Mouse (Mus musculus) forebrain, embryonic 13.5 days (tissue): Measurements from ENCODE around the gene Tmem135. TPM values are rescaled to one million over a fixed set of nuclear protein-coding genes. Genes with fewer than 3 reads are reported as not detected.

Source experiments
- ATAC-seq: fragments of 200-750 bp; cut with Nextera tagmentation; 2 replicates; pipeline ENCODE4 v1.8.0; 2017
- H3K27ac ChIP-seq: fragments of 300-500 bp; sonication (generic); 2 replicates; pipeline ENCODE4 v1.5.1; 2015; ENCODE audit warnings: inconsistent platforms, mild to moderate bottlenecking, moderate library complexity
- H3K27me3 ChIP-seq: fragments of 300-500 bp; sonication (generic); 2 replicates; pipeline ENCODE4 v1.6.1; 2015; ENCODE audit warnings: mild to moderate bottlenecking, inconsistent platforms
- H3K36me3 ChIP-seq: fragments of 300-500 bp; sonication (generic); 2 replicates; pipeline ENCODE4 v1.6.1; 2015; ENCODE audit warnings: mild to moderate bottlenecking, inconsistent platforms; ENCODE audit not compliant: poor library complexity, severe bottlenecking
- H3K4me1 ChIP-seq: fragments of 300-500 bp; sonication (generic); 2 replicates; pipeline ENCODE4 v1.6.1; 2015; ENCODE audit warnings: inconsistent platforms
- H3K4me2 ChIP-seq: fragments of 300-500 bp; sonication (generic); 2 replicates; pipeline ENCODE4 v1.6.1; 2015; ENCODE audit warnings: inconsistent platforms, mild to moderate bottlenecking, moderate library complexity
- H3K4me3 ChIP-seq: fragments of 300-500 bp; sonication (generic); 2 replicates; pipeline ENCODE4 v1.5.1; 2015; ENCODE audit warnings: mild to moderate bottlenecking, inconsistent platforms
- H3K9ac ChIP-seq: fragments of 300-500 bp; sonication (generic); 2 replicates; pipeline ENCODE4 v1.6.1; 2015; ENCODE audit warnings: mild to moderate bottlenecking, inconsistent platforms
- H3K9me3 ChIP-seq: fragments of 300-500 bp; sonication (generic); replicated peaks from 2 replicates; pipeline ENCODE4 v1.6.1; 2016; ENCODE audit warnings: inconsistent platforms
- WGBS: fragments of 180-500 bp; shearing (Covaris S2); methylation state at CpG from one replicate; pipeline ENCODE4 v1.1.7; 2015; 5-methylcytosine and 5-hydroxymethylcytosine counted together
- polyA plus RNA-seq: library from polyadenylated mRNA; unstranded; fragments of >200 nt; fragmentation: Nextera tagmentation; extraction: Ambion mirVana; gene quantifications from 2 replicates; pipeline ENCODE4 v1.2.1, GENCODE M21; 2015

Tmem135 gene
- polyA plus RNA-seq, result 18.3 and 19.0 TPM in 2 replicates

DNA sequence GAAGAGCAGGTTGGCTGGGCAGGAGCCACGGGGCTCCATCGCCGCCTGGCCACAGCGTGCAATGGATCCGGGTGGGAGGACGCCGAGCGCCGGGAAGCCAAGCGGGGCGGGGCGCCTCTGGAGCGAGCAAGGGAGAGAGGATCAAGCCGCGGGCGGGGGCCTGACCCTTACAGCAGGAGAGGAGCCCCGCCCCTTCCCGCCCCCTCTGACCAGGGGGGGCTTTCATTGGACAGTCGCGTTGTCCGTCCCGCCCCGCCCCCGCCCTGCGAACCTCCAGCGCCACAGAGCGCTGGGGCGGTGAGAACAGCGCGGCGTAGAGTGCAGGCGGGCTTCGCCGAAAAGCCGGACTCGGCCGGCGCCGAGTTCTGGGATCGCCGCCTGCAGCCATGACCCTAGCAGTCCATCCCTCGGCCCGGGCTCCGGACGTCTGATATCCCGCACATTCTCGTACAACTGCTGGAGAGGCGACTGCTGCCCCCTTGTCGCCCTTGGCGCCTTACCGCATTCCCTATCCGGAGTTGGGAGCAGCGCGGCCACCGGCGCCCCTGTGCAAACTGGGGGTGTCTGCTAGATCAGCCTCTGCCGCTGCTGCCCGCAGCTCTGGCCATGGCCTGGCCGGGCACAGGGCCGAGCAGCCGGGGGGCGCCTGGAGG, at the start of gene Tmem135, which contains the start of gene Fzd4:
Gene Tmem135, minus strand, starts transcription at position 142 of the 653 bp plus-strand sequence.
Gene Fzd4, plus strand, starts transcription at position 275 of the 653 bp plus-strand sequence.
- no peaks in the 10 kb centered on the region for H3K9me3 ChIP-seq
- 0 out of 2 replicates have a peak, but pooled peaks cover 3% of the 10 kb centered on the region for H3K36me3 ChIP-seq
- under 1% methylated on average over 60 of the region's 62 CpGs for WGBS
- H3K4me3 ChIP-seq, result peak within 1 kb of the TSS; percentile 66
- H3K27me3 ChIP-seq, result peaks cover 31% of the 10 kb centered on the region
- peak within 1 kb of the TSS; percentile 48 for H3K27ac ChIP-seq
- ATAC-seq, result peak; percentile 95
- peak within 1 kb of the TSS; percentile 99 for H3K4me2 ChIP-seq
- H3K9ac ChIP-seq, result peak within 1 kb of the TSS; percentile 77
- peaks cover 37% of the 10 kb centered on the region for H3K4me1 ChIP-seq

DNA sequence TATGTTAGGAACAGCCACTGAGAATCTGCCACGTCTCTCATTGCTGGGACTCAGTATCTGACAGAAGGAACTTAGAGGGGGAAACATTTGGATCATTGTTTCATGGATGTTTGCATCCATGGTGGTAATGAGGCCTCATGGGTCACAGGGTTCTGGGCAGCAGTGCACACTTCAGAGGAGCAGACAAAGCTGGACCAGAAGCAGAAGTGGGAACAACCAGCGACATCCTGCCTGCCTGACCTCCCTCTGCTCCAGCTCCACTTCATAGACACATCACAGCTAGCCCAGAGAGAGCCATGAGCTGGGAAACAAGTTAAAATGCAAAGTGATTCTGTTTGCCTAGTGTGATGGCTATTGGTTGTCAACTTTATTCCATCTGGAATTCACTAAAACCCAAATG, 46.3 kb upstream of the Tmem135 start:
- Histone ChIP-seq H3K9ac (no peak overlapping the region), H3K4me2 (no peak overlapping the region), H3K27me3 (no peaks in the 10 kb centered on the region), H3K36me3 (no peaks in the 10 kb centered on the region), H3K9me3 (no peaks in the 10 kb centered on the region), H3K4me3 (no peak overlapping the region), H3K27ac (no peak overlapping the region), H3K4me1 (no peaks in the 10 kb centered on the region)
- WGBS, result 68% methylated on average over 2 of the region's 2 CpGs
- no peak for ATAC-seq

GRCm38 (mm10) chr7:89445137-89445536, 41.1 kb upstream of the Tmem135 start:
- Histone ChIP-seq H3K4me1 (no peaks in the 10 kb centered on the region), H3K27ac (no peak overlapping the region), H3K4me2 (no peak overlapping the region), H3K9ac (no peak overlapping the region), H3K9me3 (no peaks in the 10 kb centered on the region), H3K27me3 (no peaks in the 10 kb centered on the region), H3K4me3 (no peak overlapping the region), H3K36me3 (no peaks in the 10 kb centered on the region)
- no peak for ATAC-seq
- WGBS, result 94% methylated on average over 4 of the region's 4 CpGs

- no peaks in the 10 kb centered on the region for H3K27me3 ChIP-seq
- no peak overlapping the region for H3K27ac ChIP-seq
- WGBS, result 69% methylated on average over 4 of the region's 4 CpGs
- no peak overlapping the region for H3K9ac ChIP-seq
- no peak overlapping the region for H3K4me3 ChIP-seq
- H3K4me1 ChIP-seq, result no peaks in the 10 kb centered on the region
- H3K36me3 ChIP-seq, result no peaks in the 10 kb centered on the region
- no peak overlapping the region for H3K4me2 ChIP-seq
- ATAC-seq, result no peak
- no peaks in the 10 kb centered on the region for H3K9me3 ChIP-seq
Measured at GRCm38 (mm10) chr7:89442242-89442641, 38.2 kb upstream of the Tmem135 start.

DNA sequence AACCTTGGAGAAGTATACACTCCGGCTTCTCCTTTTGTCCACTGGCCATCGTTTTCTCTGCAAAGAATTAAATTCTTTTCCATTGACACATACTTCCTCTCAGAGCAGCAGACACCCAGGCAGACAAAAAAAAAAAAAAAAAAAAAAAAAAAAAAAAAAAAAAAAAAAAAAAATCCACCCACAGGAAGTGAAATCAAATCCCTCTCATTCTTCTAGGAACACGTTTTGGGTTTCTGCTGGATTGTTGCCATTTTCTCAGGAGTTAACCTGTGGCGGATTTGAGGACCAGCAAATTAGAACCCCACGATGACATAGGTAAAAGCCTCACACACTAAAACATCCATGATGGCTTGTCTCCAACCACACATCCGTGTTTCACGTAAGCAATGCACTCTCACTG, 37.3 kb upstream of the Tmem135 start:
- Histone ChIP-seq H3K4me3 (no peak overlapping the region), H3K4me2 (no peak overlapping the region), H3K9ac (no peak overlapping the region), H3K36me3 (no peaks in the 10 kb centered on the region), H3K4me1 (no peaks in the 10 kb centered on the region), H3K27me3 (no peaks in the 10 kb centered on the region), H3K9me3 (no peaks in the 10 kb centered on the region), H3K27ac (no peak overlapping the region)
- 76% methylated on average over 7 of the region's 7 CpGs for WGBS
- ATAC-seq, result no peak

GRCm38 (mm10) chr7:89437589-89437988, 33.6 kb upstream of the Tmem135 start:
- Histone ChIP-seq H3K4me2 (no peak overlapping the region), H3K27ac (no peak overlapping the region), H3K9me3 (no peaks in the 10 kb centered on the region), H3K4me3 (no peak overlapping the region), H3K36me3 (no peaks in the 10 kb centered on the region), H3K9ac (no peak overlapping the region), H3K27me3 (no peaks in the 10 kb centered on the region), H3K4me1 (0 out of 2 replicates have a peak, but pooled peaks cover 3% of the 10 kb centered on the region)
- WGBS, result 61% methylated on average over 4 of the region's 4 CpGs
- ATAC-seq, result peak; percentile 57; the same call in 1 of the 2 replicates

GRCm38 (mm10) chr7:89436404-89436803, 32.4 kb upstream of the Tmem135 start:
- Histone ChIP-seq H3K4me3 (no peak overlapping the region), H3K4me1 (0 out of 2 replicates have a peak, but pooled peaks cover 3% of the 10 kb centered on the region), H3K27me3 (no peaks in the 10 kb centered on the region), H3K27ac (no peak overlapping the region), H3K9ac (no peak overlapping the region), H3K4me2 (no peak overlapping the region), H3K36me3 (no peaks in the 10 kb centered on the region), H3K9me3 (no peaks in the 10 kb centered on the region)
- 92% methylated on average over 5 of the region's 5 CpGs for WGBS
- no peak for ATAC-seq

DNA sequence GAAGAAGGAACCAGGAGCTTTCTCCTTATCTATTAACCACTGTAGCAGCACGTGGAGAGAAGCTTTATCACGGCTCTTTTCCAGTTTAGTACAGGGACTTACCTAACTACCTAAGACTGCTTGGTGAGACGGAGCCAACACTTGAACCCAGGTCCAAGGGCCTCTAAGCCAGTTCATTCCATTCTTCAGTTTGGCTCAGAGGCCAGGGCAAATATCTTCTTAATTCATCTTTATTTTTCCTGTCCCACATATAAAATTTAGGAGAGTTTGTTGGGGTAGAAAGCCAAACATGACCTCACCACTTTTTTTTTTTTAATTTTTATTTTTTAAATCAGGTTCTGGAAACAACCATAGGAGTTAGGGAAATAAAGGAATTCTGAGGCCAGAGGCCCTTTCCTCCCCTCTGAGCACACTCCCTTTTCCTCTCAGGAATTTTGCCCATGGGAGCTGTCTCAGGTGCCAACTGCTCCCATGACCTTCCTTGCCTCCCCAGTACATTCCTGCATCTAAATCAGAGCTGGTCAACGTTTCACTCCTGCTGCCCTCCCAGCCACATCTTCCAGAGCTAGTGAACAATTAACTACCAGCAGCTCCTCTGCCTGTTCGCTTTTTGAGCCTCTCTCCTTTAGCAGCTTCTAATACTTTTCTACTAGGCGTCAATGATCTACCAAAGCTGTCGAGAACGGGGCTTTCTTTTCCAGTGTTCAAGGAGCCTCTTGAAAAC, 30.0 kb upstream of the Tmem135 start:
- 67% methylated on average over 8 of the region's 8 CpGs for WGBS
- ATAC-seq, result no peak
- Histone ChIP-seq H3K4me1 (0 out of 2 replicates have a peak, but pooled peaks cover 3% of the 10 kb centered on the region), H3K4me2 (no peak overlapping the region), H3K27me3 (no peaks in the 10 kb centered on the region), H3K36me3 (no peaks in the 10 kb centered on the region), H3K9me3 (no peaks in the 10 kb centered on the region), H3K9ac (no peak overlapping the region), H3K27ac (no peak overlapping the region), H3K4me3 (no peak overlapping the region)

GRCm38 (mm10) chr7:89433193-89433892, 29.3 kb upstream of the Tmem135 start:
- no peak overlapping the region for H3K27ac ChIP-seq
- 0 out of 2 replicates have a peak, but pooled peaks cover 3% of the 10 kb centered on the region for H3K4me1 ChIP-seq
- peak; percentile 84 for ATAC-seq
- no peaks in the 10 kb centered on the region for H3K9me3 ChIP-seq
- H3K9ac ChIP-seq, result no peak overlapping the region
- H3K27me3 ChIP-seq, result no peaks in the 10 kb centered on the region
- H3K4me3 ChIP-seq, result no peak overlapping the region
- no peaks in the 10 kb centered on the region for H3K36me3 ChIP-seq
- WGBS, result 61% methylated on average over 9 of the region's 9 CpGs
- no peak overlapping the region for H3K4me2 ChIP-seq

GRCm38 (mm10) chr7:89431185-89431584, 27.2 kb upstream of the Tmem135 start:
- Histone ChIP-seq H3K4me1 (0 out of 2 replicates have a peak, but pooled peaks cover 3% of the 10 kb centered on the region), H3K9ac (no peak overlapping the region), H3K27ac (no peak overlapping the region), H3K4me2 (no peak overlapping the region), H3K36me3 (no peaks in the 10 kb centered on the region), H3K4me3 (no peak overlapping the region), H3K27me3 (no peaks in the 10 kb centered on the region), H3K9me3 (no peaks in the 10 kb centered on the region)
- 93% methylated on average over 2 of the region's 2 CpGs for WGBS
- no peak for ATAC-seq

- ATAC-seq, result no peak
Measured at GRCm38 (mm10) chr7:89429326-89429725, 25.3 kb upstream of the Tmem135 start.

DNA sequence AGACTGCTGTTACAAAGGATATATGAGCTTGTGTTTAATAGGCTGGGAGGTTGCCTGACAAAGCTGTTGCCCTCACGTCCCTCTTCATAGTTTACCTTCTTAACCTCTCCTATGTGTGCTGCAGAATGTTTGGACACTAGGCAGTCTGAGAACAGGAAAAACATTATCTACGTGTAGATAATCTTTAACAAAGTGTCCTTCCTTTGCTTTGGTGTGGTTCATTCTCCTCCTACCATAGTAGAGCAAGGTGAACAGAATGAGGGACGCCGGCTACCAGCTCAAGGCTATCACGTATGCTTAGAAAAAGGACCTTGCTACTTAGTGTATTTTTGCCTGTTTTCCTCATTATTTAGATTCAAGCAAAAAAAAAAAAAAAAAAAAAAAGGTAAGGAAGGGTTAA, 24.8 kb upstream of the Tmem135 start:
- no peak for ATAC-seq
- WGBS, result 83% methylated on average over 5 of the region's 5 CpGs
- Histone ChIP-seq H3K9me3 (no peaks in the 10 kb centered on the region), H3K4me1 (0 out of 2 replicates have a peak, but pooled peaks cover 3% of the 10 kb centered on the region), H3K4me2 (no peak overlapping the region), H3K27me3 (no peaks in the 10 kb centered on the region), H3K9ac (no peak overlapping the region), H3K4me3 (no peak overlapping the region), H3K27ac (no peak overlapping the region), H3K36me3 (no peaks in the 10 kb centered on the region)

More at GRCm38 (mm10) chr7:89429326-89429725, 25.3 kb upstream of the Tmem135 start:
- H3K27ac ChIP-seq, result no peak overlapping the region
- 0 out of 2 replicates have a peak, but pooled peaks cover 3% of the 10 kb centered on the region for H3K4me1 ChIP-seq
- H3K9ac ChIP-seq, result no peak overlapping the region
- no peaks in the 10 kb centered on the region for H3K9me3 ChIP-seq
- H3K4me3 ChIP-seq, result no peak overlapping the region
- H3K36me3 ChIP-seq, result no peaks in the 10 kb centered on the region
- no peak overlapping the region for H3K4me2 ChIP-seq
- H3K27me3 ChIP-seq, result no peaks in the 10 kb centered on the region
- 84% methylated on average over 1 of the region's 1 CpGs for WGBS
